Comparison of ENCODE assay signal across 25 mouse cellular contexts in the genomic region with DNA sequence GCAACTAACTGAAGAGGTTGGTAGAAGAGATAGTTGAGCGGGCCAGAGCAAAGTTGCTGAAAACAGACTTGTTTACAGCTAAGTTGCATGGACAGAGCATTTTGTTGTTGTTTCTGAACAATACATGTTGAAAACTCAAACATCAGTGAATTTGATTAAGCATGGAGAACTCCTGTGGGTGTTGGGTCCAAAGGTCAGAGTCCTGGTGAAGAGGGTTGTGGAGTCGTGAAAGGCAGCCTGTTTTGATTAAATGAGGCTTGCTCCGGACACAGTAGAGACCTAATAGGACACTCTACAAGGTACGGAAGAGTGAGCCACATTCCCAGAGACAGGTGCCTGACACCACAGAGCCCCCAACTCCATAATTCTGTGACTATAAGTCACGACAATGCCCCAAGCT.
DNase-seq lines count a peak whose midpoint lies in the region; ATAC-seq and TF ChIP-seq lines count a peak whose summit lies in the region.
"Had no signal": no experiment of that assay in that cellular context is flagged by ENCODE, and none has a peak within 500 bp of the region (broad histone marks: within the 10 kb centered on the region; RNA-seq: fewer than 3 reads in every experiment).

No protein-coding gene starts in this region.

- no peak overlapping the region for H3K4me3 ChIP-seq in kidney, embryonic 14.5 days (ENCODE audit: low read length)
- H3K4me3 ChIP-seq in testis, adult 2 months (ENCODE audit: control insufficient read depth, low read depth, low read length), result peak overlapping the region; percentile 4; the same call in 1 of the 2 replicates
- H3K4me3 ChIP-seq: embryonic facial prominence, embryonic 10.5 days; embryonic facial prominence, embryonic 12.5 days; forebrain, embryonic 13.5 days had no signal

- no peak for TF ChIP-seq CTCF in testis, adult 2 months (IDR thresholded peaks at IDR 0.05; ENCODE audit: control insufficient read depth, insufficient read depth, insufficient replicate concordance, low read depth, low read length)

- 69% methylated on average over 5 of the region's 5 CpGs for WGBS in kidney, embryonic 14.5 days

- no peak for TF ChIP-seq POLR2A in testis, adult 2 months (IDR thresholded peaks at IDR 0.05; ENCODE audit: control insufficient read depth, low read depth, low read length)

- no peak overlapping the region for H3K9ac ChIP-seq in kidney, embryonic 14.5 days (ENCODE audit: low read depth, low read length)
- H3K9ac ChIP-seq: embryonic facial prominence, embryonic 12.5 days; forebrain, embryonic 13.5 days had no signal

- no peaks in the 10 kb centered on the region for H3K27me3 ChIP-seq in kidney, embryonic 14.5 days (ENCODE audit: control insufficient read depth, insufficient read depth, low read length)
- H3K27me3 ChIP-seq in testis, adult 2 months (ENCODE audit: control insufficient read depth, insufficient read depth, low read length), result no peaks in the 10 kb centered on the region
- H3K27me3 ChIP-seq: CH12.LX; embryonic facial prominence, embryonic 12.5 days; forebrain, embryonic 13.5 days; Patski had no signal

- DNase-seq in kidney, adult 18-20 months, result peak; percentile 16
- peak; percentile 17 to 30 for DNase-seq in kidney, adult 8-10 months
- no peak for DNase-seq in kidney, adult 11 months
- peak; percentile 41 to 49 for DNase-seq in kidney, postnatal 36 days
- DNase-seq in kidney, postnatal 4 days, result no peak
- no peak for DNase-seq in testis, postnatal 14 days (ENCODE audit: low spot score)
- DNase-seq: adrenal gland, adult 8-10 months; adrenal gland, postnatal 14 days; adrenal gland, postnatal 36 days; B cell, adult 2 months; cerebellum, adult 11-12 months; cerebellum, adult 2 months; cerebellum, adult 9-10 months; cerebellum, postnatal 10 days; cerebellum, postnatal 25 days had no signal

- no peaks in the 10 kb centered on the region for H3K4me1 ChIP-seq in kidney, embryonic 14.5 days (ENCODE audit: control insufficient read depth, insufficient read depth, low read length)
- peaks cover 3% of the 10 kb centered on the region; the same call in 1 of the 2 replicates for H3K4me1 ChIP-seq in testis, adult 2 months (ENCODE audit: control insufficient read depth, insufficient read depth, low read length)
- H3K4me1 ChIP-seq: embryonic facial prominence, embryonic 10.5 days; forebrain, embryonic 13.5 days had no signal

- no peaks in the 10 kb centered on the region for H3K36me3 ChIP-seq in kidney, embryonic 14.5 days (ENCODE audit: control insufficient read depth, insufficient read depth, low read length)
- H3K36me3 ChIP-seq in testis, adult 2 months (ENCODE audit: control insufficient read depth, insufficient read depth, low read length), result no peaks in the 10 kb centered on the region
- H3K36me3 ChIP-seq: embryonic facial prominence, embryonic 10.5 days; embryonic facial prominence, embryonic 12.5 days; G1E had no signal

- H3K27ac ChIP-seq in kidney, embryonic 14.5 days (ENCODE audit: low read depth, low read length), result no peak overlapping the region
- no peak overlapping the region for H3K27ac ChIP-seq in testis, adult 2 months (ENCODE audit: control insufficient read depth, insufficient read depth, low read depth, low read length)
- H3K27ac ChIP-seq: embryonic facial prominence, embryonic 10.5 days; embryonic facial prominence, embryonic 12.5 days; forebrain, embryonic 13.5 days had no signal

- ATAC-seq in kidney, embryonic 14.5 days (ENCODE audit: low FRiP score, low TSS enrichment), result no peak
- ATAC-seq: activated CD4-positive, CD25-positive, alpha-beta regulatory T cell, adult 4 months; CD4-positive, CD25-positive, alpha-beta regulatory T cell, adult 4 months; forebrain, embryonic 13.5 days; Patski had no signal

- no peaks in the 10 kb centered on the region for H3K9me3 ChIP-seq in kidney, embryonic 14.5 days (ENCODE audit: control insufficient read depth, low read length)
- H3K9me3 ChIP-seq: embryonic facial prominence, embryonic 10.5 days; embryonic facial prominence, embryonic 12.5 days; forebrain, embryonic 13.5 days had no signal

- H3K4me2 ChIP-seq in kidney, embryonic 14.5 days (replicated peaks; ENCODE audit: low read depth, low read length), result no peak overlapping the region
- H3K4me2 ChIP-seq: embryonic facial prominence, embryonic 12.5 days; forebrain, embryonic 13.5 days had no signal

Comparison
In these comparisons a context has a peak if more than half of its experiments do, and no peak if none do; other contexts are left out.
1. DNase-seq: peak in kidney, adult 18-20 months (single experiment), kidney, adult 8-10 months (2 of 2) and kidney, postnatal 36 days (2 of 2); none in kidney, adult 11 months (single experiment), kidney, postnatal 4 days (0 of 2) and testis, postnatal 14 days (single experiment).